Mouse (Mus musculus) liver, embryonic 14.5 days (tissue): Measurements from ENCODE around the gene Scamp4.

Experiments used
- CTCF ChIP-seq: IDR thresholded peaks from 2 replicates; pipeline ENCODE4 v1.5.1; 2016; ENCODE audit warnings: antibody characterized with exemption, low read depth, control low read depth
- EP300 ChIP-seq: IDR thresholded peaks from 2 replicates; pipeline ENCODE4 v1.6.1; 2016; ENCODE audit warnings: antibody characterized with exemption, low read depth

DNA sequence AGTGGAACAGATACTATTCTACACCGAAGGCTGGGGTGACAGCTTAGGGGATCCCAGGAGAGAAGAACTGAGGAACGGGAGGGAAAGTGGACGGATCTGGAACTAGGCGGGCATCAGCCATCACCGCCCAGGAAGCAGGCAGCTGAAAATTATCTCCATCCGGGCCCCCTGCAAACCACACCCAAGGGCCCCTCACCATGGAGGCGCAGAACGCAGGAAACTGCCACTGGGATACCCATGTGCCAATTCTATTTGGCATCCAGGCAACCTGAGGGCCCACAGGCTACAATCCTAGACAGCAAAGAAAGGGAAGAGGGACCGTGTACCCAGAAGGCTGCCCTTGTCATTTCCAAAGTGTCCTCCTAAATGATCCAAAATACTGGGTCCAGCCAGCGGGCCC lies 32.3 kb upstream of the Scamp4 start:
- TF ChIP-seq EP300, result no peak
- TF ChIP-seq CTCF, result no peak
